Mouse (Mus musculus): ENCODE data around the gene Mctp1. TPM values are rescaled to one million over a fixed set of nuclear protein-coding genes. Genes with fewer than 3 reads are reported as not detected.

The Mctp1 gene
- polyA plus RNA-seq, 1 experiment: 7.2 TPM

GRCm38 (mm10) chr13:76801126-76801632 is 416.8 kb downstream of the Mctp1 start:
- WGBS: 80% methylated on average over 6 of the region's 6 CpGs
- TF ChIP-seq POLR2A (IDR thresholded peaks at IDR 0.05; ENCODE audit: borderline replicate concordance, control insufficient read depth, low read depth, low read length) (no peak), CTCF (IDR thresholded peaks at IDR 0.05; ENCODE audit: control insufficient read depth, insufficient read depth, low read length) (no peak)

GRCm38 (mm10) chr13:76802051-76802728 is 417.9 kb downstream of the Mctp1 start:
- Histone ChIP-seq H3K4me3 (replicated peaks; ENCODE audit: control insufficient read depth, low read depth, low read length) (no peak overlapping the region), H3K4me1 (ENCODE audit: control insufficient read depth, insufficient read depth, low read length) (no peaks in the 10 kb centered on the region), H3K27ac (ENCODE audit: control insufficient read depth, insufficient read depth, low read depth, low read length, poor library complexity) (no peak overlapping the region)
- TF ChIP-seq POLR2A (IDR thresholded peaks at IDR 0.05; ENCODE audit: borderline replicate concordance, control insufficient read depth, low read depth, low read length): no peak
- no peak for TF ChIP-seq CTCF (IDR thresholded peaks at IDR 0.05; ENCODE audit: control insufficient read depth, insufficient read depth, low read length)
- WGBS: 89% methylated on average over 3 of the region's 3 CpGs

More at GRCm38 (mm10) chr13:76801126-76801632, 416.8 kb downstream of the Mctp1 start:
- no peak overlapping the region for H3K4me3 ChIP-seq (replicated peaks; ENCODE audit: control insufficient read depth, low read depth, low read length)
- H3K4me1 ChIP-seq (ENCODE audit: control insufficient read depth, insufficient read depth, low read length): no peaks in the 10 kb centered on the region
- no peak overlapping the region for H3K27ac ChIP-seq (ENCODE audit: control insufficient read depth, insufficient read depth, low read depth, low read length, poor library complexity)

- TF ChIP-seq POLR2A (IDR thresholded peaks at IDR 0.05; ENCODE audit: borderline replicate concordance, control insufficient read depth, low read depth, low read length): no peak
- no peak for TF ChIP-seq CTCF (IDR thresholded peaks at IDR 0.05; ENCODE audit: control insufficient read depth, insufficient read depth, low read length)
- Histone ChIP-seq H3K4me3 (replicated peaks; ENCODE audit: control insufficient read depth, low read depth, low read length) (no peak overlapping the region), H3K4me1 (ENCODE audit: control insufficient read depth, insufficient read depth, low read length) (no peaks in the 10 kb centered on the region), H3K27ac (ENCODE audit: control insufficient read depth, insufficient read depth, low read depth, low read length, poor library complexity) (no peak overlapping the region)
- 92% methylated on average over 9 of the region's 9 CpGs for WGBS
Measured at GRCm38 (mm10) chr13:76802926-76803325, 418.6 kb downstream of the Mctp1 start.

GRCm38 (mm10) chr13:76803799-76804198 is 419.5 kb downstream of the Mctp1 start:
- no peak overlapping the region for H3K27ac ChIP-seq (ENCODE audit: control insufficient read depth, insufficient read depth, low read depth, low read length, poor library complexity)

GRCm38 (mm10) chr13:76808871-76809390 is 424.6 kb downstream of the Mctp1 start:
- Histone ChIP-seq H3K27ac (ENCODE audit: control insufficient read depth, insufficient read depth, low read depth, low read length, poor library complexity) (no peak overlapping the region), H3K4me1 (ENCODE audit: control insufficient read depth, insufficient read depth, low read length) (no peaks in the 10 kb centered on the region), H3K4me3 (replicated peaks; ENCODE audit: control insufficient read depth, low read depth, low read length) (no peak overlapping the region)
- TF ChIP-seq CTCF (IDR thresholded peaks at IDR 0.05; ENCODE audit: control insufficient read depth, insufficient read depth, low read length) (no peak), POLR2A (IDR thresholded peaks at IDR 0.05; ENCODE audit: borderline replicate concordance, control insufficient read depth, low read depth, low read length) (no peak)
- WGBS: 91% methylated on average over 1 of the region's 1 CpGs

More at GRCm38 (mm10) chr13:76803799-76804198, 419.5 kb downstream of the Mctp1 start:
- Histone ChIP-seq H3K4me1 (ENCODE audit: control insufficient read depth, insufficient read depth, low read length) (no peaks in the 10 kb centered on the region), H3K4me3 (replicated peaks; ENCODE audit: control insufficient read depth, low read depth, low read length) (no peak overlapping the region)
- TF ChIP-seq POLR2A (IDR thresholded peaks at IDR 0.05; ENCODE audit: borderline replicate concordance, control insufficient read depth, low read depth, low read length) (no peak), CTCF (IDR thresholded peaks at IDR 0.05; ENCODE audit: control insufficient read depth, insufficient read depth, low read length) (no peak)
- WGBS: 83% methylated on average over 6 of the region's 6 CpGs

GRCm38 (mm10) chr13:76809802-76810201 is 425.5 kb downstream of the Mctp1 start:
- TF ChIP-seq CTCF (IDR thresholded peaks at IDR 0.05; ENCODE audit: control insufficient read depth, insufficient read depth, low read length): no peak
- Histone ChIP-seq H3K4me3 (replicated peaks; ENCODE audit: control insufficient read depth, low read depth, low read length) (no peak overlapping the region), H3K27ac (ENCODE audit: control insufficient read depth, insufficient read depth, low read depth, low read length, poor library complexity) (no peak overlapping the region), H3K4me1 (ENCODE audit: control insufficient read depth, insufficient read depth, low read length) (no peaks in the 10 kb centered on the region)
- WGBS: 66% methylated on average over 2 of the region's 2 CpGs

- no peak for TF ChIP-seq POLR2A (IDR thresholded peaks at IDR 0.05; ENCODE audit: borderline replicate concordance, control insufficient read depth, low read depth, low read length)
- TF ChIP-seq CTCF (IDR thresholded peaks at IDR 0.05; ENCODE audit: control insufficient read depth, insufficient read depth, low read length): no peak
- 77% methylated on average over 7 of the region's 7 CpGs for WGBS
- Histone ChIP-seq H3K27ac (ENCODE audit: control insufficient read depth, insufficient read depth, low read depth, low read length, poor library complexity) (no peak overlapping the region), H3K4me3 (replicated peaks; ENCODE audit: control insufficient read depth, low read depth, low read length) (no peak overlapping the region), H3K4me1 (ENCODE audit: control insufficient read depth, insufficient read depth, low read length) (no peaks in the 10 kb centered on the region)
Measured at GRCm38 (mm10) chr13:76810496-76810939, 426.2 kb downstream of the Mctp1 start.

- Histone ChIP-seq H3K4me1 (ENCODE audit: control insufficient read depth, insufficient read depth, low read length) (no peaks in the 10 kb centered on the region), H3K4me3 (replicated peaks; ENCODE audit: control insufficient read depth, low read depth, low read length) (no peak overlapping the region), H3K27ac (ENCODE audit: control insufficient read depth, insufficient read depth, low read depth, low read length, poor library complexity) (no peak overlapping the region)
- WGBS: 85% methylated on average over 3 of the region's 3 CpGs
- TF ChIP-seq CTCF (IDR thresholded peaks at IDR 0.05; ENCODE audit: control insufficient read depth, insufficient read depth, low read length) (no peak), POLR2A (IDR thresholded peaks at IDR 0.05; ENCODE audit: borderline replicate concordance, control insufficient read depth, low read depth, low read length) (no peak)
Measured at GRCm38 (mm10) chr13:76823083-76823482, 438.7 kb downstream of the Mctp1 start.
